Mouse (Mus musculus) NIH3T3 (cell line): Measurements from ENCODE around the gene Hadhb.

Experiments used
- DNase-seq: peaks from one replicate; pipeline ENCODE4 v3.0.0-alpha.2; 2012; ENCODE audit warnings: low read depth

Gene Hadhb

GRCm38 (mm10) chr5:30128680-30129079 is 26.4 kb upstream of the Hadhb start:
- DNase-seq = no peak

DNA sequence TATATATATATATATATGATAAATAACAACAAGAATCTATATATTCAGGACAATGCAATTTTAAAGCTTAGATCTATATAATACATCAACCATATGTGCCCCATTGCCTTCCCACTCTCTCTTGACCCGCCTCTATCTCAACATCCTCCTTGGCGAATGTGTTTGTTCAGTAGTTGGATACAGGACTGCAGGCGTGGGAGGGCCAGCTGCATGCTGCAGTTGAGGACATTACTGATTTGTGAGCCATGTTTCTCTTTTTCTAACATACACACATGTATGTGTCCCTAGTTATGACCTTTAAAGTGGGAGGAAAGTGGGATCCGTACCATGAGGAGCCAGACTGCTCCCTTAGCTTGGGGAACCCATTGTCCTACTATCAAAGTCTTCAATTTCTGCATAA is 23.8 kb upstream of the Hadhb start:
- no peak for DNase-seq

GRCm38 (mm10) chr5:30132173-30132572 is 22.9 kb upstream of the Hadhb start:
- no peak for DNase-seq

DNA sequence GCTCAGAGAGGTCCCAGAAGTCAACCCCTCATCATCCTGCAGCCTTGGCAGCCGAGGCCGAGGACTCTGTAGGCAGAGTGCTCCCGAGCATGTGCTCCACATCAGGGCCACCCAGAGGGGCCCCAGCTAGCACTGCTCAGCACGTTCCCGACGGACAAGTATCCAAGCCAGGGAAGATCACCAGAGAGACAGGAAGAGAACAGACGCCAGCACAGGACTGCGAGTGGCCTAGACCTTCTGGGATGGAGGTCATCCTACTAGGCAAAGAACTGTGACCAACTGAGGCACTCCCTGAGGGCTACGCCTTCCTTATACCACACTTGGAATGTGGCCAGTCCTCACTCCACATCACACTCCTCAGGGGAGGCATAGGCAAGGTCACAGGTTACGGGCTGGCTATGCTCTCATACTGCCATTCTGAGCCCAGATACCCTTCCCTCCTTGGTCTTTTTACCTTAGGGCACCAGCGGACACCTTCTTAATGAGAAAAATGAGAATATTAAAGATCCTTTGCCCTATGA is 19.3 kb upstream of the Hadhb start:
- no peak for DNase-seq

GRCm38 (mm10) chr5:30137271-30137670 is 17.8 kb upstream of the Hadhb start:
- DNase-seq = no peak

- DNase-seq = no peak
Observed at GRCm38 (mm10) chr5:30138193-30138592, 16.9 kb upstream of the Hadhb start.

- peak; percentile 6 for DNase-seq
Observed at GRCm38 (mm10) chr5:30146526-30146925, 8.5 kb upstream of the Hadhb start.

DNA sequence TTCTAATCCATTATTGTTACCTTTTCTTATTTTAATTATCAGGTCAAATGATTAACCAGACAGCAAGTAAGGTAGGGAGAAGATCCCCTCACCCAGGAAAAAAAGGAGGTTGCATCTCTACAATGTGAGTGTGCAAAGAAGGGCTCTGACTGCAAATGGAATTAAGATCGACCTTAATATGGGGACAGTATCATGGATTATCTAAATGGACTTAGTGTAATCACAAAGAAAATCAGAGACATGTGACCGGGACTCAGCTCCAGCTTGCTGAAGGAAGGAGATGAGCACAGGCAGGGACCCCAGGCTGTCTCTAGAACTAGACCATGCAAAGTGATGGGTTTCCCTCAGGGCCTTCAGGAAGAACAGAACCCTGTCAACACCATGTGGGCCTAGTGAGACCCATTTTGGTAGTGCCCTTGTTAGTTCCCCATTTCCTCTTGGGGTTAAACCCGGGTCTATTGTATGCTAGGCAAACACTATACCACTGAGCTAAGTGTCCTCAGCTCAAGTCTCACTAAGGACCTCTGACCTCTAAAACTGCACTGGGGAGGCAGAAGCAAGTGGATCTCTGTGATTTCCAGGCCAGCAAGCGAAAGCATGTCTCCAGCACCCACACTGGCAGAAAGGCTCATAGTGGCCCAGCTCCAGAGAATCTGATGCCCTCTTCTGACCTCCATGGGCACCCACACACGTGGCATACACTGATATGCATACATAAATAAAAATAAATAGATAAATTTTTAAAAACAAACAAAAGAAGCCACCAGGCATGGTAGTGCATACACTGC is 6.7 kb upstream of the Hadhb start:
- no peak for DNase-seq

GRCm38 (mm10) chr5:30152007-30152406 is 3.0 kb upstream of the Hadhb start:
- peak; percentile 63 for DNase-seq

GRCm38 (mm10) chr5:30152413-30152812 is 2.6 kb upstream of the Hadhb start:
- DNase-seq = no peak

DNA sequence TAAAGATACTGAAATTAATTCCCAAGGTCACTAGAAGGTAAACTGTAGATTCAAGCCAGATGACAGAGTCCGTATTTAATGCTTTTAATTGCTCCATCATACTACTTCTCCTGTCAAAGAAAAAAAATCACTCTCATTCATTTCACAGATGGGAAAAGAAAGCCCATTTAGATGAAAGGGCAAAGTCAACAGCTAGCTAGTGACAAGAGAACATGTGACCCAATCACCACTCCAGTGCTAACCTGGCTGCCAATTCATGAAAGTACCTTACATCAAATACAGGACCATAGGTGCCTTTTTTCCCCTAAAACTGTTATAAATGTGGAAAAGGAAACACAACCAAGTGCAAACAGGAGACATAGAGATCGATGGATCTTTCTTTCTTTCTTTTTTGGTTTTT is 1.8 kb upstream of the Hadhb start:
- no peak for DNase-seq

DNA sequence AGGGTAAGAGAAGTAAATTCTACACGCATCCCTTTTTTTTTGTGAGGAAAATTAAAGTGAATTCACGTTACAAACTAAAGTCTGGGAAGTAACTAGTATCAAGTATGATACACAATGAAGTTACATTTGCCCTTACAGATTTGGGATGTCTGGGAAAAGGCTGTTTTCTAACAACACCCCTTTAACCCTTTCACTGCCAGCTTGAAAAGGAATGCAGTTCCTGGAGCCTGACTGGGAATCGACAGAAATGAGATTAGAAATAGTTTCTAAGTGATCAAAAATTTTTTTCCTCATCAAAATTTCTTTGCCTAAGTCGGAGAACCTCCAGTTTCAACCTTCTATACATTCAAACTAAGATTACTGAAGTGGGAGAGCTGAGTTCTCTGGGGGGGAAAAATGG is 1.0 kb upstream of the Hadhb start:
- DNase-seq = peak; percentile 68

- no peak for DNase-seq
Observed at GRCm38 (mm10) chr5:30155395-30155792, 346 bp downstream of the Hadhb start.

DNA sequence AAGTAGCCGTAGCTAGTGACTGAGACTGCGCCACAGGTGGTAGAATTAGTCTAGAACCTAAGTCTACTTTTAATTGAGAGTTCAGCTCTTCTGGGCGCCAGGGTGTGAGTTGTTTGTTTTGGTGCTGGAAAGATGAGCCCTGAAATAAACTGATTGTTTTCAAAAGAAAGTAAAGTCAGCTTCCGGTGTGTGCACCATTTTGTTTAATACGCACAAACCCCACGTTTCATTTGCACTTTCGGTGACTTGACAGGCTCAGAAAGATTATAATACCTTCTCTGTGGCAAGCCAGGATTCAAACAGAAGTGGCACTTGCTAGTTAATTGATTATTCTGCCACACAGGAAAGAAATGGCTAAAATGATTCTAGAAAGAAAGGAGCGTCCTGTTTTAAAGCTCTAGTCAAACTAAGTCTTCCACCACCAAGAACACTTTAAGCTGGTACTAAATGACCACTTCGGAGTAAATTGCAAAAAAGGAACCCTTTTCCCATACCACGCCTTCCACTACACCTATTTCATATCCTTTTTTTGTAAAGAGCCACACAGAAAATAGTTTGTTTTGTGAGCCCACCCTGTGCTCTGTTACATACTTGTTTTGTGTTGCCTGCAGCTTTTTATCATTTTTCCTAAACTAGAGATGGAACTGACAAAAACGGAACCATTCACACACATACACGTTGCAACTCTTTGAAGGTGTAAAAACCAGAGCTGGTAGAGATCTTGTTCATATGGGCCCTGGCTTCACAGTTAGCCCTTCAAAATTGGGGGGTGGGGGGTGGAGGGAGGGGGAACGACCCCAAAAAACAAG is 977 bp downstream of the Hadhb start:
- no peak for DNase-seq

- DNase-seq = no peak
Observed at GRCm38 (mm10) chr5:30159601-30160000, 4.6 kb downstream of the Hadhb start.

DNA sequence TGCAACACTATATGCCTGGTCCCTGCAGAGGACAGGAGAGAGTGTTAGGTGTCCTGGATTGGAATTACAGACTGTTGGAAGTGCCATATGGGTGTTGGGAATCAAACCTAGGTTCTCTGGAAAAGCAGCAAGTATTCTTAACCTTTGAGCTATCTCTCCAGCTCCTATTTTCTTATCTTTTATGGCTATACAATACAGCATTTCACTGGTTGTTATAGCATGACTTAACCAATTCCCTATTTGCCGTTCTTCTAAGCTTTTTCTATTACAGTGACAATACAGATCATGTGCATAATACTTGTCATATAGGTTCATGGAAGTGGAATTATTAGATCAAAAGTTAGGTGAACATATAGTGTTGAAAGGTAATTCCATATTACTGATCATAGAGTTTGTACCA is 6.8 kb downstream of the Hadhb start:
- no peak for DNase-seq

DNA sequence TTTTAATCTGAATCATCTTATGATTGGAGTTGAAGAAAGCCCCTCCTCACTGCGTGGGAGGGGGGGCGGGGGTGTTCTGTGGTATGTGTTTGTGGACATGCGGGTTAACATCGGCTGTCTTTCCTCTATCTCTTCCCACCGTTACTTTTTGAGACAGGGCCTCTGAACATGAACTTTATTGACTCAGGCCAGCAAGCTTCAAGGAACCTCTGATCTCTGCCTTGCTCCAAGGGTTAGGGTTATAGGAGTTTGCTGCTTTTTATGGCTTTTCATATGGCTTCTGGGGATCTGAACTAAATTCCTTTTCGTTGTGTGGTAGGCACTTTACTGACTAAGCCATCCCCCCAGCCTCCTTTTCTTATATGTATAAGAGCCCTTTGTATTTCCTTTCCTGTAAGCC is 7.3 kb downstream of the Hadhb start:
- no peak for DNase-seq

DNA sequence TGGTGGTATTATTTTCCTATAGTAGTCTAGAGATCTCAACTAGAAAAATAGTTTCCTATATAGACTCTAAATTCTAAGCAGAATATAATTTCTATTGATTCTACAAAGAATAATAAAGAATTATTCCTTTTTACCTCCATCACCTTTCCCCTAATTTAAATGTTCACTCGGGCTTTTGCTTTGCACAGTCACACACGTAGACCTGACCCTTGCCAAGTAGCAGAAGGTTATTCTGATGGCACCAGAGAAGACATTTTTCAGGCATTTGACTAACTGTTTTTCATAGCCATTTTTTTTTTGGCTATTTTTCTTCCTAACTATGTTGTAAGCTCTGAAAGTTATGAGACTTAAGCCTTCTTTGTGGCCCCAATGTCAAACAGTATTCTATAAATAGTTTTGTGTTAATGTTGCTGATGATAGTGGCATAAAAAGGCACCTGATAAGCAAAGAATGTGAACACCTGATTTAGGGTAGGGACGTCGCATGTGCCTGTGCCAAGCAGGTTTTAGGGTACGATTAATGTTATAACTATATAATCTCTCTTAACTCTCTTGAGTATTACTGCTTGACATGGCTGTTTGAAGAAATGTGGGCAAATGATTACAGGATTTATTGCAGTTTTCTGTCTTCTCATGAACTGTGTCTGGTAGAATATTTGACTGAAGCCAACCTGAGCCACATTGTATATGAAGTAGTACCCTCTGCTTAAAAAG is 10.3 kb downstream of the Hadhb start:
- DNase-seq = no peak

DNA sequence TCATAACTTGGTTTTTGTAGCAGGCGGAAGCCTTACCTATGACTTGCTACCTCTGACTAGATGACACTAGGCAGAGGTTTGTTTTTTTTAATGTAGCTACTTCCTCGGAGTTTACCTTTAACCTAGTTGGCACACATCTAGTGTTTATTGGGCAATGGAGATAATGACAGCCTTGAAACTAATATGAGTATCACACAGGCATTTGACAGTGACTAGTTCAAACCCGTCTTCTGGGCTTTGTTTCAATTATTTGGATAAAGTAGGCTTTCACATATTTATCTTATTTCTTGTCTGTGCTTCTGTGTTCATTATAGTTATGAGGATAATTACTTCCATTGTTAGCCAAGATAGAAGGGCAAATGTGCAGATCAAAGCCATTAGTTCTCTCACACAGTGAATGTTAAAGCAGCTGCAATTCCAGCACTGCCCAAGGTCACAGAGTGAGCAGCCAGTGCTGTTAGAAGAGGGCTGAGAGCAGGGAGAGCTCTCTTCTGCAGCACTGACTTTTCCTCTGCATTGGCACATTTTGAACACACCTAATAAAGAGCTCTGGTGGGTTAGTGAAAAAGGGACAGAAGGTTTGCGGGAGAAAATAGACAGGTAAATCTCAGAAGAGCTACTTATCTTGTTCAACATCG is 15.4 kb downstream of the Hadhb start:
- no peak for DNase-seq

DNA sequence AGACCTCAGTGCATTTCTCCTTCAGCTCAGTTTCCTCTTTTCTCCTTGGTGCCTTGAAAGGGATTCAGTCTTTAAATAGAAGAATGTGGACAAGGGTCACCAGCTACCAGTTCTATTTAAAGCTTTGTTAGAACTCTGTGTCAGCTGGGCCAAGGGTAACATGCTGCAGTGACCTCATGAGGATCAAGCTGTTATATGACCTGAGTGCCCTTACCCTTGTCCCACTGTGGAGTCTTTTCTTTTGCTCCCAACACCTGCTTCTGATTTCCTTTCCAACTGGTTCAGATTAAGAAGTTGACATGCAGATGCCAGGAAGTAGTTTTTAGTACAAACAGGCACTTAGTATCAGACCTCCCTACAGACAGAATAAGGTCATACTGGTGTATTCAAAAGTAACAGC is 17.1 kb downstream of the Hadhb start:
- peak; percentile 6 for DNase-seq

GRCm38 (mm10) chr5:30172931-30173692 is 18.1 kb downstream of the Hadhb start:
- DNase-seq = no peak
